Mouse (Mus musculus): ENCODE measurements around the gene Ubc. TPM values are rescaled to one million over a fixed set of nuclear protein-coding genes. Genes with fewer than 3 reads are reported as not detected.

Ubc gene
- polyA plus RNA-seq, 1 experiment = 1,009 TPM

GRCm38 (mm10) chr5:125360981-125361510, 29.0 kb downstream of the Ubc start:
- no peak for DNase-seq
- TF ChIP-seq CTCF (IDR thresholded peaks at IDR 0.05; ENCODE audit: borderline replicate concordance, insufficient read depth, low read depth, low read length) (no peak), POLR2A (IDR thresholded peaks at IDR 0.05; ENCODE audit: borderline replicate concordance, insufficient read depth, low read length) (no peak)
- H3K4me3 ChIP-seq (replicated peaks; ENCODE audit: insufficient read depth, low read depth, low read length) = no peak overlapping the region
- H3K27me3 ChIP-seq (ENCODE audit: control insufficient read depth, insufficient read depth, low read length) = no peaks in the 10 kb centered on the region
- H3K4me1 ChIP-seq (ENCODE audit: control insufficient read depth, insufficient read depth, low read length) = peaks cover 5% of the 10 kb centered on the region; the same call in 1 of the 2 replicates
- WGBS = 64% methylated on average over 16 of the region's 16 CpGs
- H3K27ac ChIP-seq (ENCODE audit: insufficient read depth, low read length) = no peak overlapping the region

GRCm38 (mm10) chr5:125360566-125360965, 29.4 kb downstream of the Ubc start:
- DNase-seq = peak in 1 of 2 experiments; percentile 20
- Histone ChIP-seq H3K4me3 (replicated peaks; ENCODE audit: insufficient read depth, low read depth, low read length) (no peak overlapping the region), H3K4me1 (ENCODE audit: control insufficient read depth, insufficient read depth, low read length) (peaks cover 5% of the 10 kb centered on the region; the same call in 1 of the 2 replicates), H3K27ac (ENCODE audit: insufficient read depth, low read length) (no peak overlapping the region), H3K27me3 (ENCODE audit: control insufficient read depth, insufficient read depth, low read length) (no peaks in the 10 kb centered on the region)
- TF ChIP-seq POLR2A (IDR thresholded peaks at IDR 0.05; ENCODE audit: borderline replicate concordance, insufficient read depth, low read length) (no peak), CTCF (IDR thresholded peaks at IDR 0.05; ENCODE audit: borderline replicate concordance, insufficient read depth, low read depth, low read length) (no peak)
- 14% methylated on average over 9 of the region's 9 CpGs for WGBS

- H3K4me1 ChIP-seq (ENCODE audit: control insufficient read depth, insufficient read depth, low read length) = peaks cover 5% of the 10 kb centered on the region; the same call in 1 of the 2 replicates
- H3K4me3 ChIP-seq (replicated peaks; ENCODE audit: insufficient read depth, low read depth, low read length) = no peak overlapping the region
- H3K27me3 ChIP-seq (ENCODE audit: control insufficient read depth, insufficient read depth, low read length) = no peaks in the 10 kb centered on the region
- no peak for DNase-seq
- no peak overlapping the region for H3K27ac ChIP-seq (ENCODE audit: insufficient read depth, low read length)
- 90% methylated on average over 5 of the region's 5 CpGs for WGBS
- TF ChIP-seq POLR2A (IDR thresholded peaks at IDR 0.05; ENCODE audit: borderline replicate concordance, insufficient read depth, low read length) (no peak), CTCF (IDR thresholded peaks at IDR 0.05; ENCODE audit: borderline replicate concordance, insufficient read depth, low read depth, low read length) (no peak)
These were observed 31.8 kb downstream of the Ubc start for GRCm38 (mm10) chr5:125358270-125358608.

GRCm38 (mm10) chr5:125357543-125358269, 32.3 kb downstream of the Ubc start:
- DNase-seq = no peak
- H3K27me3 ChIP-seq (ENCODE audit: control insufficient read depth, insufficient read depth, low read length) = no peaks in the 10 kb centered on the region
- TF ChIP-seq CTCF (IDR thresholded peaks at IDR 0.05; ENCODE audit: borderline replicate concordance, insufficient read depth, low read depth, low read length) = no peak
- TF ChIP-seq POLR2A (IDR thresholded peaks at IDR 0.05; ENCODE audit: borderline replicate concordance, insufficient read depth, low read length) = no peak
- no peak overlapping the region for H3K27ac ChIP-seq (ENCODE audit: insufficient read depth, low read length)
- H3K4me3 ChIP-seq (replicated peaks; ENCODE audit: insufficient read depth, low read depth, low read length) = no peak overlapping the region
- WGBS = 79% methylated on average over 12 of the region's 12 CpGs
- peaks cover 5% of the 10 kb centered on the region; the same call in 1 of the 2 replicates for H3K4me1 ChIP-seq (ENCODE audit: control insufficient read depth, insufficient read depth, low read length)

GRCm38 (mm10) chr5:125355650-125356049, 34.4 kb downstream of the Ubc start:
- 44% methylated on average over 7 of the region's 7 CpGs for WGBS
- Histone ChIP-seq H3K27ac (ENCODE audit: insufficient read depth, low read length) (no peak overlapping the region), H3K27me3 (ENCODE audit: control insufficient read depth, insufficient read depth, low read length) (no peaks in the 10 kb centered on the region), H3K4me3 (replicated peaks; ENCODE audit: insufficient read depth, low read depth, low read length) (no peak overlapping the region), H3K4me1 (ENCODE audit: control insufficient read depth, insufficient read depth, low read length) (peaks cover 3% of the 10 kb centered on the region; the same call in 1 of the 2 replicates)
- no peak for DNase-seq
- TF ChIP-seq POLR2A (IDR thresholded peaks at IDR 0.05; ENCODE audit: borderline replicate concordance, insufficient read depth, low read length) (no peak), CTCF (IDR thresholded peaks at IDR 0.05; ENCODE audit: borderline replicate concordance, insufficient read depth, low read depth, low read length) (no peak)

GRCm38 (mm10) chr5:125354885-125355492, 35.0 kb downstream of the Ubc start:
- H3K4me3 ChIP-seq (replicated peaks; ENCODE audit: insufficient read depth, low read depth, low read length) = no peak overlapping the region
- no peak for TF ChIP-seq CTCF (IDR thresholded peaks at IDR 0.05; ENCODE audit: borderline replicate concordance, insufficient read depth, low read depth, low read length)
- TF ChIP-seq POLR2A (IDR thresholded peaks at IDR 0.05; ENCODE audit: borderline replicate concordance, insufficient read depth, low read length) = no peak
- WGBS = 58% methylated on average over 7 of the region's 7 CpGs
- no peak for DNase-seq
- no peaks in the 10 kb centered on the region for H3K4me1 ChIP-seq (ENCODE audit: control insufficient read depth, insufficient read depth, low read length)
- no peaks in the 10 kb centered on the region for H3K27me3 ChIP-seq (ENCODE audit: control insufficient read depth, insufficient read depth, low read length)
- no peak overlapping the region for H3K27ac ChIP-seq (ENCODE audit: insufficient read depth, low read length)

GRCm38 (mm10) chr5:125352781-125353294, 37.2 kb downstream of the Ubc start:
- Histone ChIP-seq H3K27me3 (ENCODE audit: control insufficient read depth, insufficient read depth, low read length) (no peaks in the 10 kb centered on the region), H3K4me3 (replicated peaks; ENCODE audit: insufficient read depth, low read depth, low read length) (no peak overlapping the region), H3K4me1 (ENCODE audit: control insufficient read depth, insufficient read depth, low read length) (no peaks in the 10 kb centered on the region), H3K27ac (ENCODE audit: insufficient read depth, low read length) (no peak overlapping the region)
- 97% methylated on average over 5 of the region's 5 CpGs for WGBS
- TF ChIP-seq CTCF (IDR thresholded peaks at IDR 0.05; ENCODE audit: borderline replicate concordance, insufficient read depth, low read depth, low read length) (no peak), POLR2A (IDR thresholded peaks at IDR 0.05; ENCODE audit: borderline replicate concordance, insufficient read depth, low read length) (no peak)
- DNase-seq = no peak
